Mouse (Mus musculus) cerebellum, postnatal 36 days (tissue): Measurements from ENCODE around the gene Gm14597.
A peak's percentile ranks its signal among the peaks of the same experiment; 100 is the strongest.
"Not testable (repeated sequence)": the region's sequence is repeated elsewhere in the genome, so short reads cannot be mapped to it uniquely, and the experiment has no call there.

ENCODE experiments used
- DNase-seq, 2 experiments: peaks; one replicate each; pipeline ENCODE4 v3.0.0; 2021 to 2022; ENCODE audit warnings: mixed read lengths in 2 of 2

The Gm14597 gene

DNA sequence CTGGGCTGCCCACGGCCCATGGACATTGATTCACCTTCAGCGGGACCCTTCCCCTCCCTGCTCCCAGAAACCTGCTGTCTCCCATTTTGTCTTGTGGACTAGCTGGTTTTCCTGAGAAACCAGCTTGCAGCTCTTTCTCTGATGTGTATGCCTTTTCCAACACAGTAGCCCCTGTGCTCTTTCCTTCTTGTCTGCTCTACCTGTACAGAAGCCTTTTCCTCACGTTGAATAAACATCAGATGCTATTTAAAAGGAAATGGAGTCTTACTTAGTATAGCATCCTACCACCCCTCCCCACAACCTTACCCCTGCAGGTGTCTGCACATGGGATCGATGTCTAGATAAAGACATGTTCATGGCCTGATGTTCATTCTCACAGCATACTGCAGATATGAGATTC lies at the start of gene Gm14597:
Gm14597 (minus strand) TSS at position 101 of the 400 bp plus-strand sequence.
- not testable (repeated sequence) for DNase-seq

DNA sequence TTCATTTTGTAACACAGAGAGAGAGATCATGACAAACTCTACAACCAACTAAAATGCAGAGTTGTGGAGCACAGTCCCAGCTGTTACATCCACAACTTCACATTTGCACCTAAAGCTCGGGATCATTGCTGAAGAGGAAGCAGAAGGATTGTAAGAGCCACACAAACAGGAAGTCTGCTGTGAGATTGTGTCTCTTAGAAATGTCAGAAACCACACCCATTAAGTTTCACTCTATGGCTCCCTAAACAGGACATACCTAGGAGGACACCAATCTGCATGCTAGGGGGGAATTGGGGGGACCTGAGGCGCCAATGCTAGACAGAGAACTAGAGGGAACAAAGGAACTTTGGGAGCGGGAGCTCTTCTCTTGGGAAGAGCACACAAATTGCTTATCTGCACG lies 44.1 kb upstream of the Gm14597 start:
- not testable (repeated sequence) for DNase-seq

DNA sequence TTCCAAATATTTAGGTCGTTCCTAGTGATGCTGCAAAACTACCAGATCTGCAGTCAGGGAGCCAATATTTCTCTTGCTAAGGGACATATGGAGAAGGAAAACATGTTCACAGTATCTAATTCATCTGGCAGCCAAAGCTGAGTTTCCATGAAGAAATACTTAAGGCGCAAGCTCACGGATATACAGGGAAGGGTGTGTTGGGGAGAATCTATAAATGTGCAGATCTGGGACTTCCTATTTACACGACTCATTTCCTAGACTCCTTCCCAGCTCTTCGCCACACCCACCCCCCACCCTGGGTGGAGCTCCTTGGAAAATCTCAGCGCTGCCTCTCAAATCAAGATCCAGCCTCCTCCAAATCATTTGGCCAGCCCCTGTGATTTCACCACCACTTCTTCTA lies 37.1 kb upstream of the Gm14597 start:
- no peak for DNase-seq

DNA sequence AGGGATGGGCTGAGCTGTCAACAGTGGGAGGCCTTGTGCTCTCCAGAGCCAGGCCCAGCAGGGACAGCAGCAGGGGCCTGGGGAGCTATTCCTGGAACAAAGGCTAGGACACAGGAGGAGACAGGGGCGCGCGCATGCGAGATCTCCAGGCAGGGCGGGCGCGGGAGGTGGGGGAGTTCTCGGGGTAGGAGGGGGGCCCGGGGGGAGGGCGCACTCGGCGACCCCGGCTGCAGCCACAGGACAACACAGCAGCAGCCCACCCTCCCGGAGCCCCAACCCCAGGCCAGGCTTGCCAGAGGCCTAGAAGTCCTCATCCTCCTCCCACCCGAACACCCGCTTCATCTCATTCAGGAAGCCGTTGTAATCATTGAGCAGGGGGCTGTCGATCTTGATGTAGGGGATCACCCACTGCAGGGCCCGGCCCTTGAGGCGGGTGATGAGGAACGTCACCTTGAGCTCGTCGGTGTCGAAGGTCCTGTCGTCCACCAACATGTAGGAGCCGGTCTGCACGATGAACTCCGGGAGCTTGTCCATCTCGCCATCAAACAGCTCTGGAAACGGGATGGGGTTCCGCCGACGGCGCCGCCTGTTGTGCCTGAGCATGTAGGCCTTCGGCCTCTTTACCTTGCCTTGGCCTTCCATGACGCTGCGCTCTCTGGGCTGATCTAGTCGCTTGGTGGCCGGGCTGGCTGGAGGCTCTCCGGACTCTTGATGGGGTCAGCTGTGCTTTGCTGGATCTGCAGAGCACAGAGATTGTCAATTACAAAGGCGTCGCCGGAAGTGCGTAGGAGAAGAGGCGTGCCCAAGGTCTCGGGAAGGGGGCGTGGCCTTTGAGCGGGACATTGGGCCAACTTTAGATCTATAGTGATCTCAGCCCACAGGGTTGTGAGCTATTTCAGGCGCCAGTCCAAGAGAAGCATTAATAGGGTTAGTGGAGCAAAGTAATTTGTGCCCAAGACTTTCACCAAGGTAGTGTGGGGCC lies 34.5 kb upstream of the Gm14597 start, which contains the start of gene Rtl8a:
Rtl8a (minus strand) TSS at position 703 of the 982 bp plus-strand sequence.
- peak; percentile 77 to 81 for DNase-seq

DNA sequence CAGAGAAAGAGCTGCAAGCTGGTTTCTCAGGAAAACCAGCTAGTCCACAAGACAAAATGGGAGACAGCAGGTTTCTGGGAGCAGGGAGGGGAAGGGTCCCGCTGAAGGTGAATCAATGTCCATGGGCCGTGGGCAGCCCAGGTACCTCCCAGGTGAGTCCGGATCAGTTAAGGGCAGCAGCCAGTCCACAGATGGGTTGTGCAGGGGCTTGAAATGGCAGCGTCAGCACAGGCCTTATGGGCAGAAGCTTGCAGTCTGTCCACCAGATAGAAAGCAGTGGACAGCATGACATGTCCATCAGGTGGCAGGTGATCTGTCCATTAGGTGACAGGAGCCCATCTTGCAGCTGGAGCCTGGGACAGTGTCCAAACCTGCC lies 33.8 kb upstream of the Gm14597 start:
- DNase-seq: peak in 1 of 2 experiments; percentile 13

DNA sequence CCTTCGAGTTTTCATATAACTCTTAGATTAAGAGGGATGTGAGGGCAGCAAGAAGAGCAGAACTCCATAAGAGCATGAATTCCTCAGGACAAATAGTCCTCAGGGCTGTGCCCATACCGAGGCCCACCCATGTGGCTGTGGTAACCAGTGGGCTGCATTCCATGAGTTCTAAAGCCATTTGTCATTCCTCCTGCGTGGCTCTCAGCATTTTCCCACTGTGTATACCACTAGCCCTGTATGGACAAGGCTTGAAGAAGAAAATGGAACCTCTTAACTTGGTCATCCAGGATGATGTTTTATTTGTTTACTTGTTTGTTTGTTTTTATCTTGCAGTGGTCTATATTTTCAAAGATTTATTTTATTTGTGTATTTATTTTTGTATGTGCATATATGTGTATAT lies 29.3 kb upstream of the Gm14597 start:
- not testable (repeated sequence) for DNase-seq

DNA sequence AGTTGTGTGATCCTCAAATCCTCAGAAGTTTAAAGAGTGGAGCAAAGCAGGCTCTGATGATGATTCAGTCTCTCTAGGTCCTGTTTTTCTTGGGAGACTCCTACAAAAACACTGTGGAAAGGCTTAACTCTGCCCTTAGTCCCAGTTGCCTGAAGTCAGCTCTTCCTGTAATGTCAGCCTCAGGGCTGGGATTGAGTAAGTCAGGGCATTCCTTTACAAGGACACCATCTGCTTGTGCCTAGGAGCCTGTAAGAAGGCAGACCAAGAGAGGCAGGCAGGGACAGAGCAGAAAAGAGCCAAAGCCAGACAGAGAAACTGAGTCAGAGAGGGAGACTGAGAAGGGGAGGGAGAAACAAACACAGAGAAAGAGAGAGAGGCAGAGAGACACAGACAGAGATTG lies 2.6 kb upstream of the Gm14597 start:
- DNase-seq: not testable (repeated sequence)

DNA sequence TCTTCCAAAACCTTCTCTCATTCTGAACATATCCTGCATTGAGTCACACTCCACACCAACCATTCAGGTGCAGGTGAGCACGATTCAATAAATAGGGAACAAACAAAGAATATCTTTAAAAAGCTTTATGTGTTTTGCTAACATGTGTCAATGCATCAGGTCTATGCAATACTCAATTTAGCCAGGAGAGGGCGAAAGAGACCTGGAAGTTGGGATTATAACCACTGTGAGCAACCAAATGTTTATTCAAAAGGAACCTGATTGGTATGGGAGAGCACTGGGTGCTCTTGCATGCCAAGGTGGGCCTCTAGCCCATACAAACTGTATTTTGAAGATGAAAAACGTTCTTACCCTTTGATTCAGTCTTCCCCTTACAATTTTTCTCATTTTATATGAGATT lies 1.8 kb upstream of the Gm14597 start:
- DNase-seq: peak; percentile 40 to 79

DNA sequence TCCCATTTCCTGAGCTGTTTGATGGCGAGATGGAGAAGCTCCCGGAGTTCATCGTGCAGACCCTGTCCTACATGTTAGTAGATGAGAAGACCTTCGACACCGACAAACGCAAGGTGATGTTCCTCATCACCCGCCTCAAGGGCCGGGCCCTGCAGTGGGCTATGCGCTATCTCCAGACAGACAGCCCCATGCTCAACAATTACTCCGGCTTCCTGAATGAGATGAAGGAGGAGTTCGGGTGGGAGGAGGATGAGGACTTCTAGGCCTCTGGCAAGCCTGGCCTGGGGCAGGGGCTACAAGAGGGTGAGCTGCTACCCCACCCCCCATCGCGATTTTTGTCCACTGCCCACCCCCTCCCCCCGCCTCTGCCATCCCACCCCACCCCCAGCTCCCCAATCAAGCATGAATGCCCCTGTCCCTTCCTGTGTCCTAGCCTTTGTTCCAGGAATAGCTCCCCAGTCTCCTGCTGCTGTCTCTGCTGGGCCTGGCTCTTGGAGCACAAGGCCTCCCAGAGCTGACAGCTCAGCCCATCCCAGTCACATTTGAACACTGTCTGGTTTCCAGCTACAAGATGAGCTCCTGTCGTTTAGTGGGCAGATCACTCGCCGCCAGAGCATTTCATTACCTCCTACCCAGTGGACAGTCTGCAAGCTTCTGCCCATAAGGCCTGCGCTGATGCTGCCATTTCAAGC lies 511 bp downstream of the Gm14597 start:
- peak; percentile 13 to 37 for DNase-seq

DNA sequence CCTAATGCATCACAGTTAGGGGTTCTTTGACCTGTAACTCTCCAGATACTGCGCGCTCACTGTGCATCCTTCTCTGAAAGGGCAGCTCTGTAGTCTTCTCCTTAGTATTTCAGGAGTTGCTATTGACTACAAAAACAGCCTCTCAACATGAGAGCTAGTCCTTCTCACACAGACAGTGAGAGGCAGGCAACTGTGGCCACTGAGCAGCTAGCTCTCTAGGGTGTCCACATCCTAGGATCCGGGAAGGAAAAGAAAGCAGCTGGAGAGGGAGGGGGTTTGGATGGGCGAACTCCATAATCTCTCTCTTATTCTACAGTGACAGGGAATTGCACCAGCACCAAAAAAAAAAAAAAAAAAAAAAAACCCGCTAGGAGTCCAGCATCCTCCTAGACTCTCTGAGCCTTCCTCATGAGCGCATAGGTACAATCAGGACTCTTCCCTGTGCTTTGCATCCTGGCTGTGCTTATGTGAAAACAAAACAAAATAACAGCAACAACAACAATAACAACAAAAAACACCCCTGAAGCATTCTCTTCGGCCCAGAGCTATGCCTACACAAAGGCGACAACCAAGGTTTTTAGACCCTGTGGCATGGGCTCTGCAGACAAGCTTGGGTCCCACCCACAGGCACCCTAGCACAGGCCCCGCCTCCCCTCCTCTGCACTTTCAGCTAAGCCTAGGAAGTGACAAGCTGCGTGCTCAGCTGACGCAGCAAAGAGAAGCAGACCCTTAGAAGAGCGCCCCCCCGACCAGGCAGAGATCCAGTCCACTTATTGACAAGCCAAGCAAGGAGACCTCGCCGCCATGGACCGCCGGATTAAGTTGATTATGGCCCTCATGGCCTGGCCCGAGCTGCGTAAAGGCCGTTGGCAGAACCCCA lies 1.3 kb downstream of the Gm14597 start, which contains the start of gene Rtl8c:
Rtl8c (plus strand) TSS at position 791 of the 880 bp plus-strand sequence.
- peak; percentile 69 to 71 for DNase-seq

DNA sequence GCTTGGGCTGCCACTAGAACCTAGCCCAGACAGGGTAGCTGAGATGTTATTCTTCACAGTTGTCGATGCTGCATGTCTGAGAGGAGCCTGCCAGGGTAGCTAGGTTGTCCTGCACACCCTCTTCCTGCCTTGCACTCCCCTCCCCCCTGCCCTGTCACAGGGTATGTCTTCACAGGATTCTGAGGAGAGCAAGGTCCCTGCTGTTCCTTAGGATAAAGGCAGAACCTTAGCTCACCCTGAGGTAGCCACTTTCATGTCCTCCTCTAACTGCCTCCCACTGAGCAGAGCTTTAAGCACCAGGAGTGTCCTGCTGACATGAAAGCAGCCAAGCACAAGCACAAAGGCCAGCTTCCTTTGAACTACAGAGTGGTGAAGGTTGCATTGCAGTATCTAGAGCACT lies 2.6 kb downstream of the Gm14597 start:
- not testable (repeated sequence) for DNase-seq

DNA sequence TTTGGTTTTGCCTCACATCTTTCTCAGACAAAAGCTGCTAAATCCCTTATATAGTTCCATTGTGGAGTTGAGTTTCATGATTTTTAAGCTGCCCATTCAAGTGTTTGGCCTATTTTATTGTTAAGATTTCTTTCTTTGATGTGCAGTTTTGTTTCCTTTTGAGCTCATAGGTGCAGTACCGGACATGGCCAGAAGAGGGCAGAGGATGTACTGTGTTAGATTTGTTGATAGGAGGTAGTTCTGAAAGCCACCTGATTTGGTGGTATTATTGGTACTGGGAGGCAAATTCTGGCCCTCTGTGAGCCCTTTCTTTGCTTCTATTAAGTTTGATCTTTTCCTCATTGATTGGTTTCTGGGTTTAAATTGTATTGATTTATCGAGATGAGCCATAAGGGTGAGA lies 8.8 kb downstream of the Gm14597 start:
- DNase-seq: peak; percentile 62 to 73

DNA sequence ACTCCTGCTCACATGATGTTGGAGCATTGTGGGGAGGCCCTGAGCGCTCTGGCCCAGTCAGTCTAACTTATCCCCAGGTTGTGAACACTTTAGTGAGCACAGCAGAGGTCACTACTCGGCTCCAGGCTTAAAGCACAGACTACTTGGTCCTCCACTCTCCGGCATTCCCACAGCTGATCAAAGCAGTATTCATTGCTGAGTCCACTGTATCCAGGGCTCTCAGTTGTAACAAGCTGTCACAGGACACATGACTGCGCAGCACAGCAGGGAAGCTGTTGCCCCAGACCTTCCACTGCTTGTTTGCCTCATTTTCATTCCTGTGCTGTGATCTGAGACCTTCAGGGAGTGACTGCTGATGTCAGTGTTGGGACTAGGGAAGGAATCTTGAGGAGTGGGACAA lies 25.4 kb downstream of the Gm14597 start:
- DNase-seq: not testable (repeated sequence)

DNA sequence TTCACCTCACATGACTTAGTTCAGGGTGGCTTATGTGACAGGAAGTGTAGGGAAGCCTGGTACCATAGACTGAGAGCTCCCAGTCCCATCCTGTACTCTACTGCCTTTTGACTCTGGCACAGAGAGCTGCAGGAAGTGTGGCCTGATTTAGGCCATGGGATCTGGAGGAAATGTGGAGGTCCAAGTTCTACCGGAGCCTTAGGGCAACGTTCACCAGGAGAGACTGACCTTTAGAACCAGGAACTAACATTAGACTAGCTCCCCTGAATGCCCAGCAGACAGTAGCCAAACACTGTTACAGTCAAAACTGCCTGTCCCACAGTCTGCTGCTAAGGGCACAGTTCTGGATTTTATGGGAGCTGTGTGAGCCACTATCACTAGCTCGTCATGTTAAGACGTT lies 27.4 kb downstream of the Gm14597 start:
- DNase-seq: not testable (repeated sequence)

DNA sequence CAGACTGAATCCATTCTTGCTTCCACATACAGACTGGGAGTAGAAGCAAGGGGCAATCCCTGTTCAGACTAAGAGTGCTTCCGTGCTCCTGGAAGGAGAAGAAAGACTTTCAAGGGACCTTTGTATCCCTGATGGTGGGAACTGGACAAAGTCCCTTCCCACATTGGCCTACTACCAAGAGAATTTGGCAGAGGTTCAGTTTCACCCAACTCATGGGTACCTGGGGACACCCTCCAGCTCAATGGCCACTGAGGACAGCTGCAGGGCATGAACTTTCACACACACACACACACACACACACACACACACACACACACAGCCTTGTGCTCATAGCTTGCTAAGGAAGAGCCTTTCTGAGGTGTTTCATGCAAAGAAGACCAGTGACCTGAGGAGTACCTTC lies 29.5 kb downstream of the Gm14597 start:
- DNase-seq: no peak
